Mouse (Mus musculus) retina, adult 2 months (tissue): ENCODE results near the gene Cog2.

Source experiments
- DNase-seq: peaks from one replicate; pipeline ENCODE4 v3.0.0-alpha.2; 2012; ENCODE audit warnings: low read depth, low spot score

Cog2 gene

DNA sequence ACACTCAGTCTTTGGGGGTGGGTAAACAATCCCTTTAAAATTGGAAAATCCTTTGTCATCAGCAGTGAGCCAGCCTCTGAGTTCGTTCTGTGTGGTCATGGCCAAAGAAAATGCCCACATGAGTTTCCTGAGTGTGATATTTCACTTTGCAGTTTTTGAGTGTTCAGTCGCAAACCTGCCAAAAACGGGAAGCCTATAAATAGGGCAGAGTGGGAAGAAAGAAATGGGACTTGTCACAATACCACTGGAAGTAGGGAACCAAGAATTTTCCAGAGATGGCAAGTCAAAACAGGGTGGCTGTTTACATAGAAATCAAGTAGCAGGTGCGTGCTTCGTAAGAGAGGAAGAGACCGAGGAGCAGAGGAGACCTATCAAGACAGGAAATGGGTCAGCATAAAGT is 4.0 kb upstream of the Cog2 start:
- DNase-seq, result no peak

DNA sequence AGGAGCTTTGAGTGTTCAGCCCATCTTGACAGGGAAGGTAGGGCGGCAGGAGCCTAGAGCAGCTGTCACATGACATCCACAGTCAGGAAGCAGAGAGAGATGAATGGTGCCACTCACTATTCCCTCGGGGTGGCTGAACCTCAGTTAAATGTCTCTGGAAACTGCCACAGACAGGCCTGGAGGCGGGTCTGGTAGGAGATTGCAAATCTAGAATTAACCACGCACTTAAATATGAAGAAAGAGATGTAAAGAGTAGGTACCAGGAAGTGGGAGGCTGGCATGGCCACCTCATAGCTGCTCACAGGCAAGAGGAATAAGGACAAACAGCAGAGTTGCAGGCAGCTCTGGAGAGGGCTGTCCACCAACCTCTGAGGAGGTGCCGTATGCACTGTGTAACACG is 3.4 kb upstream of the Cog2 start:
- DNase-seq, result no peak

DNA sequence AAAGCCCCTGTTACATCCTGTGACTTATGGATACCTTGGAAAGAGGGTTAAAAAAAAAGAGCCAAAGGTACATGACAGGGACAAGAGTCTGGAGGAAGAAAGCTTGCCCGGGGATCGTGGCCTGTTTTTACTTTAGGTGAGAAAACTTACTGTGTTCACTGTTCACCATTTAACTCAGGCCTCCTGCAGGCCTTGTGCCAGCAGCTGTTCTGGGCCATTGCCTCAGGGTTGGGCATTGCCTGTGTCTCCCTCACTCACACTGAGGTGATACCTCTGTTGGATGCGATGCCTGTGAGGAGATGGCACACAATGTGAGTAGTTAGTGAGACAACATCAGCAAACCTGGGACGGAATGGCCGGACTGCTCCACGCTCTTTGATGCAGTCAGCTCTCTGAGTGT is 1.4 kb downstream of the Cog2 start:
- no peak for DNase-seq

DNA sequence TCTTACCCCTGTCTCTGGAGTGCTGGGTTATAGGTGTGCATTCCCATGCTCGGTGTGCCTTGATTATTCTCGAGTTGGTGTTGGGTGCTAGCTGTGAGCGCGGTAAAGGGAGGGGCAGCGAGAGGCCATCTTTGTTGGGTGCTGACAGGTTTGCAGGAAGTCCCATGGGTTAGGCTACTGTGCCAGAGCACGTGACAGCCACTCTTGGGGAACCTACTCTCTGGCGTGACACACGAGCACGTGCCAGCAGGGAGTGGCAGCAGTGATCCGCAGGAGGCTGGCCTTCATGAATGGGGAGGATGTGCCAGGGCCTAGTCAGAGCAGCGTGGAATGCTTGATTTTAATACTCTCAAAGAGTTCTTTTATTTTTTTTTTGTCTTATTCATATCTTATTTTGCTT is 5.7 kb downstream of the Cog2 start:
- DNase-seq, result no peak

DNA sequence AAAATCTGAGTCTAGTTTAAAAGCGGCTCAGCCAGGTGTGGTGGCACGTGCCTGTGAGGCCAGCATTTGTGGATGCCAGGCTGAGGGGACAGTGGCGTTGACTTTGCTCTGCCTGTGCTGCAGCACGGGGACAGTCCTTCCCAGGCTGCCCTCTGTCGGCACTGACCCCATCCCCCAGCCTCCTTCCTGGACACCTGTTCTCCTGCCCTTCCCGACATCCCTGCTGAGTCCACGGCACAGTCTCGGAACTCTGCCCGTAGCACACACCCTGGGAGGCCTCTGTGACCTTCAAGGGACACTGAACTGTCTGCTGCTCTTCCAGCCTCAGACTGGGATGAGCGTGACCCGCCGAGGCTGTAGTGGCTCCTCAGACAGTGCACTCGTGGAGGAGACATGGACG is 9.5 kb downstream of the Cog2 start:
- no peak for DNase-seq

DNA sequence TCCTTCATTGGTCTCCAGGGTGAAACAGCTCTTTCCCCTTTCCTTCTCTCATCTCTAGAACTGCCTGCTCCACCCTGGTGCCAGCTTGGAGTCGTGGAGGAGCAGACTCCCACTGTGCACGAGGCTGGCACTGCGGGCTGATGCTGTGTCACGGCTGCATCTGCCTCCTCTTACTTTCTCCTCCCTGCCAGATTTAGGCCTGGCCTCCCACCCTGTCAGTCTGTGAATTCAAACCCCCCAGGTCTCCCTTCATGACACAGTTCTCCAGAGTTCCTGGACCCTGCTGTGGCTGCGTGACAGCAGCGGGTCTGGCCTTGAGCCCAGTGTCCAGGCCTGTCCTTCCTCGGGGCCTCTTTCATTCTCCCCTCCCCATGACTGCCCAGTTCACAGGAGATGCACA is 10.0 kb downstream of the Cog2 start:
- no peak for DNase-seq

GRCm38 (mm10) chr8:124530996-124531395 is 10.4 kb downstream of the Cog2 start:
- DNase-seq, result no peak

DNA sequence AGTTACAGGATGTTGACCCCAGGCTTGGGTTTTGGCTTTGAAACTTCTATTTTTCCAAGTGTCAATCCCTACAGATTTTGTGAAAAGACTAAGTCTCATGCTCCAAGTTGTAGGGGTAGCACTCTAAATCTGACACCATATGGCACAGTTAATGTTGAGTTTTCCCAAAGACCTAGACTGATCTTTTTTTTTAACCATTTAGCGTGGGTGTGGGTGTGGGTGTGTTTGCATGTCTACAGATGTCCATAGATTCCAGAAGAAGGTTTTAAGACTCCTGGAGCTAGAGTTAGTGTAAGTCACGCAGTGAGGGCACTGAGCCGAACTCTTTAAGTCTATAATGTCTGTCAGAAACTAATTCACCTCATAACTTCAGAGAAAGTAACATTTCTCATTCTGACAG is 12.1 kb downstream of the Cog2 start:
- DNase-seq, result no peak

DNA sequence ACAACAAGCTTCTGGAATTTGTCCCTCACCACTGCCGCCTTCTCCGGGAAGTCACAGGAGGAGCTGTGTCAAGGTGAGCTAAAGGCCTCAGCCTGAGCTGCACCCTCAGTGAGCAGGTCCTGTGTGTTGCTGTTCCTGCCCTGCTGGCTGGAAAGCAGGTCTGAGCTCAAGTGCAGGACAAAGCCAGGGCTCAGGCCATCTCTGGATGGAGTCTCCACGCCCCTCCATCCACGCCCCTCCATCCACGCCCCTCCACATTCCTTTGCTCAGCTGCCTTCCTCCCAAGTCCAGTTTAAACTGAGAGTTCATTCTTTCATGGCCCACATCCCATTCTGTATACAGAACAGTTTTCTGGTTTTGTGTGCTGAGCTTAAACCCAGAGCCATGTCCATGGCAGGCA is 14.9 kb downstream of the Cog2 start:
- no peak for DNase-seq

GRCm38 (mm10) chr8:124540906-124541305 is 20.3 kb downstream of the Cog2 start:
- DNase-seq, result no peak

- no peak for DNase-seq
Measured at GRCm38 (mm10) chr8:124542001-124542400, 21.4 kb downstream of the Cog2 start.

- no peak for DNase-seq
Measured at GRCm38 (mm10) chr8:124543272-124543671, 22.7 kb downstream of the Cog2 start.

- DNase-seq, result no peak
Measured at GRCm38 (mm10) chr8:124546371-124546770, 25.8 kb downstream of the Cog2 start.

GRCm38 (mm10) chr8:124546815-124547214 is 26.2 kb downstream of the Cog2 start:
- no peak for DNase-seq

DNA sequence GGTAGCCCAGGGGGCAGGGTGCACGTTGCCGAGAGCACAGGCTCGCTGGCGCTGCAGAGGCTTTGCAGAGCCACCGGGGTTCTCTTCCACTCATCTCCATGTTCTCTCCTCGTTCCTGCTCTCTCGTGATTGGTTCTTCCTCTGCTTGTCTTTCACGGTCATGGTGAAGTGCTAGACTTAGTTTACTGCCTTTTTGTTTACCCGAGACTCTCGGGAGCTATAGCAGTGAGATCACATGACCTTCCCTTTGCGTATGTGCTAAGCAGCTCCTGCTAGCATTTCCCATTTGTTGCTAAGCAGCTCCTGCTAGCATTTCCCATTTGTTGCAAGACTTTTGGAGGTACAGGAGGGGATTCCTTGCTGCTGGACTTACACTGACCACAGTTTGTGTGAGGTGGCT is 26.7 kb downstream of the Cog2 start:
- DNase-seq, result no peak

GRCm38 (mm10) chr8:124548187-124548586 is 27.6 kb downstream of the Cog2 start:
- DNase-seq, result no peak

GRCm38 (mm10) chr8:124551011-124551661 is 30.6 kb downstream of the Cog2 start:
- DNase-seq, result no peak

DNA sequence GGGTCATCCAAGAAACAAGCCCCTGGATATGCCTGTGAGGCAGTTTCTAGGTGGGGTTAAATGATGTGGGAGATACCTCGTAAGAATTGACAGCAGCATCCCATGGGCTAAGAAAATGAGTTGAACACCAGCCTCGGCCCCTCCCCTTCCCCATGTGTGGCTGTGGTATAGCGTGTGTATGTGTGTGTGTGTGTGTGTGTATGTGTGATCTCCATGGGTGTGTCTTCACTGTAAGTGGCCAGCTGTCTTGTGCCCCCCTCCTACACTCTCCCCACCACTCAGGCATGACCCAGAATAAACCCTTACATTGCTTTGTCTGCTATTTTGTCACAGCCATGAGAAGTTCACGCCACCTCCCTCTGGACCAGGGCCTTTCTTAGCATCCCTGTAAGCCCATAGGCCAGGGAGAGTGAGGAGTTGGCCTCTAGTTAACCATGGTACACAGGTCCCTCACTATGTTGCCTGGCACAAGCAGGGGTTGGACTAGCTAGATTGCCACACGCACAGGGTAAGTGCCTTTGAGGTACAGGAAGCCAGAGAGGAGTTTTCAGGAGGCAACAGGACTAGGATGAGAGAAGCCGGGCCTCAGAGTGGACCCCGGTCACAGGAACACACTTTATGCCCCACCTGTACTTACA is 34.7 kb downstream of the Cog2 start:
- DNase-seq, result no peak

- no peak for DNase-seq
Measured at GRCm38 (mm10) chr8:124556164-124556563, 35.6 kb downstream of the Cog2 start.

DNA sequence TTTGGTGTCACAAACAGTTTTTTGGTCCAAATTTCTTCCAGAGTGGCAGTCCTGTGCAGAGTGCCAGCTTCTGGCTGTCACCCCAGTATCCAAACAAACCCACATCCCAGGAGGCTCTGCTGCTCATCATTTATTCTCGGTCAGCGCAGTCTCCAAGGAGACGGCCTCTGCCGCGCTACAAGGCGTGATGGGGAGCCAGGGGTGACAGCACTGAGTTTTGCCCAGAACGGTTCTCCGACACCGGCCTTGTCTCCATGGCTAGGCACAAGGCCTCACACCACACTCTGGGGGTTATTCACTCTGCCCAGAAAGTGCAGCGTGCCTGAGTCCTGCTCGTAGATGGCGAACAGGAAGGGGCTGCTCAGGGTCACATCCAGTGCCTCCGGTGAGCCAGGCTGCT is 36.1 kb downstream of the Cog2 start:
- DNase-seq, result no peak

DNA sequence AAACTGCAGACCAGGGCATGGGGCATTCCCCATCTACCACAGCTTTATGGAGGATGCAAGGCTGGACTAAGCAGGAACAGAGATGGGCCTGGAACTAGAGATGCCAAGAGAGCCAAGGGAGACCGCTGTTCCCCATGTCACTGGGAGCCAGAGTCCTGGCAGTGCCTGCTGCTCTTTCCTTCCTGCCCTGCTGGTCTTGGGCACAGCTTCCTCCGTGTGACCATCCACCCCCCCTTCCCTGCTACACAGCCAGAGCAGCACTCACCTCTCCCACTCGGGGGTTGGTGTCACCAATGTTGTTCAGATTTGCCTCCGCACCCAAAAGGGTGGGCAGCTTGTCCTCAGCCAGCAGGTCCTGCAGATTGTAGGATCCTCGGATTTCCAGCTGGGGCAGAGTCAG is 36.9 kb downstream of the Cog2 start:
- no peak for DNase-seq

- no peak for DNase-seq
Measured at GRCm38 (mm10) chr8:124567126-124567525, 46.6 kb downstream of the Cog2 start.

DNA sequence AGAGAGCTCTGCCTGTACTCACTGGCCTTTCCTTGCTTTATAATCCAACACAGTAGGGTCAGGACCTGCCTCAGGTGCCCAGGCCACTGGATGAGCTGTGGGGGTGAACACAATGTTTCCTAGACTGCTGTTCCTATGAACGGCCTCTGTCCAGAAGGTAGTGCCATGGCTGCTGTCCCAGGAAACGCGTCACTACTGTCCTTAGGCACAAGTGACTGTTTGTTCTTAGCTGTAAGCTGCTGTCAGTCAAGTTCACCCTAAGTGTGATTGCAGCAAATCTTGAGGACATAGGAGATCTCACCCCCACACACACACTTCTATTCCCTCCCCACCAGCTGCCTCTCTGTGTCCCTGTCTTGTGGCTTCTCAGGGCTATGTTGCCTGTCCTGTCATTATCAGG is 47.0 kb downstream of the Cog2 start:
- DNase-seq, result no peak

DNA sequence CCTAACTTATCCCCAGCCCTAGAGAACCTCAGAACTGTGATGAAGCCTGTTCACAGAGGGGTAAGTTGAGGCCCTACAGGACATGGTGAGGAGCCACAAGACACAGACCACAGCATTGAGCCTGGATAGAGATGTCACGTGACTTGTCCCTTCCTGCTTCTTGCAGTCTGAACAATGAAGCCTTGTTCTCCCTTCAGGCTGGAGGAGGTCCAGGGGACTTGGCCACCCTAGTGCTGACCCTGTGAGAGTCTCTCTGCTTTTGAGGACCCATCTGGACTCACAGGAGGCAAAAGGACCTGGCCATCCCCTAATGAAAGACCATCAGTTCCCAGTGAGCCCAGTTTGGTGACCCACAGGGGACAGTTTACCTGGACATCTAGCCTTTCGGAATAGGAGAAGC is 48.5 kb downstream of the Cog2 start:
- no peak for DNase-seq
